Mouse (Mus musculus): ENCODE measurements around the gene Twf1. TPM values are rescaled to one million over a fixed set of nuclear protein-coding genes. Genes with fewer than 3 reads are reported as not detected.

The Twf1 gene
- total and polyA plus RNA-seq, 3 experiments, result 10.4 to 37.0 (median 30.1) TPM

DNA sequence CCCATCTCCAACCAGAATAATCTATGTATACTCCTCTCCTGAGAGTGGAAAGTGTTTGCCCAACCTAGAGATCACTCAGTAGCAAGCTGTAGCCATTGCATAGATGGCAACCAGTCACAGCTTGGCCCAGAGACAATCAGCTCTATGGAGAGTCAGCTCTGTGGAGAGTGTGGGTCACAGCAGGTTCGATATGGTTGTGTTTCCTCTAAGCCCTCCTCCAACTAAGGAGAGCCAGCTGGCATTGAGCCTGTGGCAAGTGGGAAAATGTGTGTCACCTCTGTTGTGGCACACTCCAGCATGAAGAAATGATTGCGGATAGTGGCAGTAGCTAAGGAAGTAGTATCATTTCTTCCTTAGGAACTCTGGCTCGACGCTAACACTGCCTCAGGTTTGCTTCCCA is 18.2 kb downstream of the Twf1 start:
- H3K4me2 ChIP-seq (ENCODE audit: insufficient read depth, low read depth, poor library complexity, severe bottlenecking), result no peak overlapping the region
- no peaks in the 10 kb centered on the region for H3K79me2 ChIP-seq (replicated peaks; ENCODE audit: control insufficient read depth, extremely low read depth, insufficient read depth, poor library complexity, severe bottlenecking)
- H3K9me3 ChIP-seq (replicated peaks; ENCODE audit: low read length), result no peaks in the 10 kb centered on the region
- DNase-seq (ENCODE audit: extremely low read depth), result no peak
- in situ Hi-C loops (cut with MboI; ENCODE audit: low pct_ligation_motif_present, low pct_unique_long_range_greater_than_20kb, low sequenced_read_pairs) (no loop called here), dilution Hi-C loops (cut with MboI; ENCODE audit: extremely low pct_ligation_motif_present, extremely low pct_unique_long_range_greater_than_20kb, low sequenced_read_pairs) (no loop called here)
- no peak overlapping the region for H3K4me3 ChIP-seq (replicated peaks in 1 of 3; ENCODE audit: low read depth in 2 of 3, low read length in 2 of 3, poor library complexity in 1 of 3)
- H3K27ac ChIP-seq (ENCODE audit: insufficient read depth, low read depth), result no peak overlapping the region
- TF ChIP-seq ZC3H11A (IDR thresholded peaks at IDR 0.05; ENCODE audit: low read depth, low read length) (no peak), TBP (conservative IDR thresholded peaks at IDR 0.05; ENCODE audit: low read depth, low read length) (no peak), MAFK (IDR thresholded peaks at IDR 0.05; ENCODE audit: insufficient replicate concordance, low read length) (no peak), CHD1 (IDR thresholded peaks at IDR 0.05; ENCODE audit: low read depth, low read length) (no peak), TCF12 (IDR thresholded peaks at IDR 0.05; ENCODE audit: low read depth, low read length) (no peak), GABPA (IDR thresholded peaks at IDR 0.05; ENCODE audit: insufficient replicate concordance, low read depth, low read length) (no peak), MAX (IDR thresholded peaks at IDR 0.05; ENCODE audit: low read length) (no peak), SMC3 (IDR thresholded peaks at IDR 0.05; ENCODE audit: low read depth, low read length) (no peak), JUND (conservative IDR thresholded peaks at IDR 0.05; ENCODE audit: low read depth, low read length) (no peak), SIN3A (IDR thresholded peaks at IDR 0.05; ENCODE audit: low read length) (no peak)
- peaks cover 7 to 30% of the 10 kb centered on the region in 2 experiments for H3K36me3 ChIP-seq (replicated peaks in 1 of 2; ENCODE audit: control insufficient read depth in 1 of 2, insufficient read depth in 1 of 2, low read length in 1 of 2)
- no peaks in the 10 kb centered on the region for H3K27me3 ChIP-seq (replicated peaks)
- no peak overlapping the region for H3K9ac ChIP-seq (ENCODE audit: insufficient read depth, low read depth)
- no peaks in the 10 kb centered on the region for H3K4me1 ChIP-seq (ENCODE audit: control insufficient read depth in 1 of 2, insufficient read depth in 2 of 2)

DNA sequence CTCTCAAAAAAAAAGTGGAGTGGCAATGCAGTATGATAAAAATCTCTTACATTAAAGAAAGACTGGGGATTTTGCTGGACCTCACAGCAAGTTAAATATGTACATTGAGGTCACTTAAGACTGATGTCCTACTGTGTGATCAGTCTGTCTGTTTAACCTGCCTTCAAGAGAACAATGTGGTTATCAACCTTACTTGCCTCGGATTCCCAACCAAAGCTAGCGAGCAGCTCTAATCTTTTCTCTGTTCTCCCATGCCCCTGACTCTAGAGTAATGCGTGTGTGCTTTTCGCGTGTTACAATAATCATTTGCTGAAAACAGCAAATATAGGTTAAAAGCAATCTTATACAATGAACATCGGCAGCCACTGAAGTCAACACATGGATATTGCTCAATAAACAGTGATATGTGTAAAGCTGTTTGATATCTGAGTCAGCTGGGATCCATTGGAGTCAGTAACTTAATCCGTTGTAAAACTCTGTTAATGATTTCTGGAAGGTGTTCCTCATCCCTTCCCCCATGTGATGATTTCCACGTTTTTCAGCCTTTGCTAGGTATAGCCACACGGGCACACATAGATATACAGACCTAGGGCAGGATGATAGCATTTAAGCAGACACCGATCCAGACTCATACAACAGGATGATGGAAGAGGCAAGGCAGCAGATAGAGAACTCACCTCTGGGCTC is 21.1 kb downstream of the Twf1 start:
- in situ Hi-C loops (cut with MboI; ENCODE audit: low pct_ligation_motif_present, low pct_unique_long_range_greater_than_20kb, low sequenced_read_pairs), result no loop called here
- Histone ChIP-seq H3K27ac (ENCODE audit: insufficient read depth, low read depth) (no peak overlapping the region), H3K4me1 (ENCODE audit: control insufficient read depth in 1 of 2, insufficient read depth in 2 of 2) (peaks cover 0 to 18% of the 10 kb centered on the region in 2 experiments; a peak in 2 of 4 replicates), H3K9me3 (replicated peaks; ENCODE audit: low read length) (no peaks in the 10 kb centered on the region), H3K9ac (ENCODE audit: insufficient read depth, low read depth) (no peak overlapping the region), H3K36me3 (replicated peaks in 1 of 2; ENCODE audit: control insufficient read depth in 1 of 2, insufficient read depth in 1 of 2, low read length in 1 of 2) (peaks cover 9 to 47% of the 10 kb centered on the region in 2 experiments), H3K79me2 (replicated peaks; ENCODE audit: control insufficient read depth, extremely low read depth, insufficient read depth, poor library complexity, severe bottlenecking) (no peaks in the 10 kb centered on the region), H3K4me2 (ENCODE audit: insufficient read depth, low read depth, poor library complexity, severe bottlenecking) (no peak overlapping the region), H3K27me3 (replicated peaks) (no peaks in the 10 kb centered on the region), H3K4me3 (replicated peaks in 1 of 3; ENCODE audit: low read depth in 2 of 3, low read length in 2 of 3, poor library complexity in 1 of 3) (no peak overlapping the region)
- TF ChIP-seq JUN (IDR thresholded peaks at IDR 0.05; ENCODE audit: insufficient read depth, low read depth, low read length), result no peak
- no peak for TF ChIP-seq ZC3H11A (IDR thresholded peaks at IDR 0.05; ENCODE audit: low read depth, low read length)
- TF ChIP-seq MYC (IDR thresholded peaks at IDR 0.05; ENCODE audit: low read depth, low read length), result no peak
- dilution Hi-C loops (cut with MboI; ENCODE audit: extremely low pct_ligation_motif_present, extremely low pct_unique_long_range_greater_than_20kb, low sequenced_read_pairs), result no loop called here
- no peak for DNase-seq (ENCODE audit: extremely low read depth)

- no peak overlapping the region for H3K4me3 ChIP-seq (replicated peaks in 1 of 3; ENCODE audit: low read depth in 2 of 3, low read length in 2 of 3, poor library complexity in 1 of 3)
- no peak for DNase-seq (ENCODE audit: extremely low read depth)
- H3K4me2 ChIP-seq (ENCODE audit: insufficient read depth, low read depth, poor library complexity, severe bottlenecking), result no peak overlapping the region
- no peaks in the 10 kb centered on the region for H3K27me3 ChIP-seq (replicated peaks)
- in situ Hi-C loops (cut with MboI; ENCODE audit: low pct_ligation_motif_present, low pct_unique_long_range_greater_than_20kb, low sequenced_read_pairs) (no loop called here), dilution Hi-C loops (cut with MboI; ENCODE audit: extremely low pct_ligation_motif_present, extremely low pct_unique_long_range_greater_than_20kb, low sequenced_read_pairs) (no loop called here)
- TF ChIP-seq POLR2AphosphoS2 (IDR thresholded peaks at IDR 0.05; ENCODE audit: low read depth, low read length) (no peak), EP300 (IDR thresholded peaks at IDR 0.05; ENCODE audit: low read length) (no peak), SIN3A (IDR thresholded peaks at IDR 0.05; ENCODE audit: low read length) (no peak)
- H3K79me2 ChIP-seq (replicated peaks; ENCODE audit: control insufficient read depth, extremely low read depth, insufficient read depth, poor library complexity, severe bottlenecking), result no peaks in the 10 kb centered on the region
- H3K9me3 ChIP-seq (replicated peaks; ENCODE audit: low read length), result no peaks in the 10 kb centered on the region
- no peak overlapping the region for H3K9ac ChIP-seq (ENCODE audit: insufficient read depth, low read depth)
- peaks cover 0 to 19% of the 10 kb centered on the region in 2 experiments; a peak in 2 of 4 replicates for H3K4me1 ChIP-seq (ENCODE audit: control insufficient read depth in 1 of 2, insufficient read depth in 2 of 2)
- H3K36me3 ChIP-seq (replicated peaks in 1 of 2; ENCODE audit: control insufficient read depth in 1 of 2, insufficient read depth in 1 of 2, low read length in 1 of 2), result peaks cover 13 to 65% of the 10 kb centered on the region in 2 experiments
- no peak overlapping the region for H3K27ac ChIP-seq (ENCODE audit: insufficient read depth, low read depth)
Observed at GRCm38 (mm10) chr15:94565854-94566253, 23.8 kb downstream of the Twf1 start.

Data from CH12.LX (cell line).